ENCODE assay signal across 25 mouse cellular contexts in the genomic region with DNA sequence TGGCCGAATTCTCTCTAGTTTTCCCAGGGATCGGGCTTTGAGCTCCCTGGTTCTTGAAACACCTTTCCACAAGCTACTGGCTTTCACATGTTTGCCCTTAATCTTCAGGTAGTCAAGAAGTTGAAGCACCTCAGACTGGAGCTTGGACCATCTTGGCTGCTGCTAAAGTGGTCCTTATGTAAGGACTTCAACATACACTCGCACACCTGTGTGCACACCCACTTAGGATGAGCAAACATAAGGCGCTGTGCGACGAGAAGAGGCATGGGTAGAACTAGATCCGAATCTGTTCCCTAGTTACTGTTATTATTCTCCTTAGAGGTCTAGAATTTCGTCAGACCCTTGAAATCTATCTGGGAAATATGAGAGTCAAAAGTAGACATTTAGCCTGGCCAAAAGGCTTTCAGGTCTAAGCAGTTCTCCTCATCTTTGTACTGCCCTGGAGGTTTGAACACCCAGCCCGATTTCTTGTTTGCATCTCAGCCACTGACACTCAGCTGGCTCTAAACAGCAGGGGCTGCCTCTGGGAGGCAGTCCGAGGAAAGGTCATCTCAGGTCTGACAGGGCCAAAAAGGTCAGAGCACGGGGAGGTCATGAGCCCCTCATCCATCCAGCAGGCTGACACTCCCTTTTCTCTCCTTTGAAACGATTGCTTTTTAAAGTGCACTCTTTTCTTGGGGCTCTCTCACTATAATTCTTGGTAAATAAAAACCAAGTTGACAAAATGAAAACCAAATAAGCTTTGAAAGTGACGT. TPM values are rescaled to one million over a fixed set of nuclear protein-coding genes. Genes with fewer than 3 reads are reported as not detected.
DNase-seq lines count a peak whose midpoint lies in the region; TF ChIP-seq lines count a peak whose summit lies in the region.
"Had no signal": no experiment of that assay in that cellular context is flagged by ENCODE, and none has a peak within 500 bp of the region (broad histone marks: within the 10 kb centered on the region; RNA-seq: fewer than 3 reads in every experiment).

No protein-coding gene starts in this region.

- no peak overlapping the region for H3K4me3 ChIP-seq in lung, adult 2 months (replicated peaks; ENCODE audit: extremely low read depth, low read depth, low read length)
- H3K4me3 ChIP-seq: embryonic facial prominence, embryonic 13.5 days; forebrain, embryonic 10.5 days; heart, embryonic 15.5 days; kidney, embryonic 15.5 days; layer of hippocampus, adult 2 months; left cerebral cortex, adult 2 months; limb, embryonic 12.5 days; liver, embryonic 15.5 days; myocyte; neural tube, embryonic 13.5 days had no signal

- peak; percentile 52 to 76 for DNase-seq in lung, adult 18-20 months
- no peak for DNase-seq in lung, postnatal 14 days
- DNase-seq in lung, adult 2 months: peak; percentile 39
- peak; percentile 30 for DNase-seq in lung, postnatal 10 days
- no peak for DNase-seq in natural killer cell, adult 2 months (ENCODE audit: low spot score in 2 of 2)
- DNase-seq in heart, postnatal 25 days (ENCODE audit: low spot score): no peak
- DNase-seq in heart, adult 18-20 months: no peak
- DNase-seq: adrenal gland, postnatal 14 days; cerebellum, adult 11-12 months; cerebellum, postnatal 10 days; forebrain, postnatal 0 days; heart, postnatal 4 days; kidney, adult 11 months; kidney, postnatal 25 days; thymus, postnatal 4 days had no signal

- H3K4me1 ChIP-seq in lung, adult 2 months (ENCODE audit: control insufficient read depth, insufficient read depth, low read length): peaks cover 3% of the 10 kb centered on the region; the same call in 1 of the 2 replicates
- H3K4me1 ChIP-seq: liver, embryonic 15.5 days had no signal

- no peak for TF ChIP-seq POLR2A in lung, adult 2 months (IDR thresholded peaks at IDR 0.05; ENCODE audit: borderline replicate concordance, extremely low read depth, low read depth, low read length)

- TF ChIP-seq CTCF in lung, adult 2 months (IDR thresholded peaks at IDR 0.05; ENCODE audit: insufficient read depth, low read length): no peak

- WGBS in lung, adult 2 months: 61% methylated on average over 13 of the region's 13 CpGs

- intact Hi-C loops in heart, postnatal 25 days (cut with DNase I): no loop called here

RNA-seq across cellular contexts. Expression of gene Rasl11b, which starts 46.0 kb away (rescaled TPM):
- polyA plus RNA-seq in lung, adult 2 months (2012; rRNA removed): 32.3 and 37.9 TPM in 2 replicates
- 10 to 100 TPM; 35.8 to 50.2 TPM for total RNA-seq in heart, postnatal 25 days (2021)
- total RNA-seq in heart, adult 18-20 months (2021): 10 to 100 TPM; 28.0 to 31.6 TPM

Comparison
In these comparisons a context has a peak if more than half of its experiments do, and no peak if none do; other contexts are left out.
1. DNase-seq: peak in lung, adult 18-20 months (2 of 2), lung, adult 2 months (single experiment) and lung, postnatal 10 days (single experiment); none in lung, postnatal 14 days (single experiment), natural killer cell, adult 2 months (0 of 2), heart, postnatal 25 days (single experiment) and heart, adult 18-20 months (0 of 2).